Mouse (Mus musculus): ENCODE measurements around the gene Aqp6. TPM values are rescaled to one million over a fixed set of nuclear protein-coding genes. Genes with fewer than 3 reads are reported as not detected.

Gene Aqp6
- not detected in 2 replicates for polyA plus RNA-seq (2014; fragmentation: Nextera tagmentation; extraction: Ambion mirVana)

DNA sequence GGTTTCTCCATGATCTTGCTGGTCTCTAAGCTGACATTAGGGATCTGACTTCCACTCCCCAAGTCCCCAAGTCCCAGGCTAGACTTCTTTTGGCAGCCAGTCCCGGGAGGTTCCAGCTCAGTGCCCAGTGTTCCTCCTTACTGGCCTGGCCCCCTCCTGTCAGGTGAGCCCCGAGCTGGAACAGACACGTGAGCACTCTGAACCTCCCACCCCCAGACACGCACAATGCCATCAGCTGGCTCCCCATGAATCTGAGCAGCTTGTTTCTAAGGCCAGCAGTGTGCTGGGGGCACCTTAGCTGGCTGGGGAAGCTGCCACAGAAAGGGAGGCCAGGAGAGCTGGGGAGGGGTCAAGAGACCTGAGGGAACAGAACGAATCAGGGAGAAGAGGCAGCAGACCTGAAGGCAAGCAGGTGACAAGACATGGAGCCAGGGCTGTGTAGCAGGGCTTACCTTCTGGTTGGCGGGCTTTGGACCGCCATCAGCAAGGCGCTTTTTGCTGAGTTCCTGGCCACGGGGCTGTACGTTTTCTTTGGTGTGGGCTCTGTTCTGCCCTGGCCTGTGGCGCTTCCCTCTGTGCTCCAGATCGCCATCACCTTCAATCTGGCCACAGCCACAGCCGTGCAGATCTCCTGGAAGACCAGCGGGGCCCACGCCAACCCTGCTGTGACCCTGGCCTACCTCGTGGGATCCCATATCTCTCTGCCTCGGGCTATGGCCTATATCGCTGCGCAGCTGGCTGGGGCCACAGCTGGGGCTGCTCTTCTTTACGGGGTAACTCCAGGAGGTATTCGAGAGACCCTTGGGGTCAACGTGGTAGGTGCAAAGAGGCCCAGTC lies at the start of gene Aqp6:
Gene Aqp6, plus strand, starts transcription at position 415 of the 837 bp plus-strand sequence.
- 65% methylated on average over 22 of the region's 22 CpGs for WGBS
- H3K4me2 ChIP-seq (ENCODE audit: low read length) = no peak within 1 kb of the TSS
- no peaks in the 10 kb centered on the region for H3K36me3 ChIP-seq (ENCODE audit: control insufficient read depth, insufficient read depth, low read length)
- ATAC-seq (replicated peaks; ENCODE audit: low FRiP score, low TSS enrichment, low read depth) (no peak), DNase-seq (ENCODE audit: low spot score) (no peak)
- no peak within 1 kb of the TSS for H3K4me3 ChIP-seq (ENCODE audit: low read depth, low read length)
- H3K4me1 ChIP-seq (replicated peaks; ENCODE audit: control insufficient read depth, insufficient read depth, low read length) = 0 out of 2 replicates have a peak, but pooled peaks cover 4% of the 10 kb centered on the region
- no peak within 1 kb of the TSS for H3K27ac ChIP-seq (ENCODE audit: low read depth)
- no peak within 1 kb of the TSS for H3K9ac ChIP-seq (ENCODE audit: low read length)
- peaks cover 31% of the 10 kb centered on the region for H3K27me3 ChIP-seq (replicated peaks; ENCODE audit: control insufficient read depth, insufficient read depth, low read length)
- H3K9me3 ChIP-seq (ENCODE audit: control insufficient read depth, low read length) = no peaks in the 10 kb centered on the region

- WGBS = 45% methylated on average over 6 of the region's 6 CpGs
- no peak for DNase-seq (ENCODE audit: low spot score)
- Histone ChIP-seq H3K36me3 (ENCODE audit: control insufficient read depth, insufficient read depth, low read length) (no peaks in the 10 kb centered on the region), H3K4me1 (replicated peaks; ENCODE audit: control insufficient read depth, insufficient read depth, low read length) (no peaks in the 10 kb centered on the region), H3K9ac (ENCODE audit: low read length) (no peak overlapping the region), H3K9me3 (ENCODE audit: control insufficient read depth, low read length) (no peaks in the 10 kb centered on the region), H3K27ac (ENCODE audit: low read depth) (no peak overlapping the region), H3K27me3 (replicated peaks; ENCODE audit: control insufficient read depth, insufficient read depth, low read length) (no peaks in the 10 kb centered on the region), H3K4me3 (ENCODE audit: low read depth, low read length) (no peak overlapping the region), H3K4me2 (ENCODE audit: low read length) (no peak overlapping the region)
- ATAC-seq (replicated peaks; ENCODE audit: low FRiP score, low TSS enrichment, low read depth) = no peak
Measured at GRCm38 (mm10) chr15:99553767-99554166, 47.4 kb upstream of the Aqp6 start.

- DNase-seq (ENCODE audit: low spot score) (no peak), ATAC-seq (replicated peaks; ENCODE audit: low FRiP score, low TSS enrichment, low read depth) (no peak)
- 89% methylated on average over 1 of the region's 1 CpGs for WGBS
- Histone ChIP-seq H3K36me3 (ENCODE audit: control insufficient read depth, insufficient read depth, low read length) (no peaks in the 10 kb centered on the region), H3K9ac (ENCODE audit: low read length) (no peak overlapping the region), H3K4me2 (ENCODE audit: low read length) (no peak overlapping the region), H3K27me3 (replicated peaks; ENCODE audit: control insufficient read depth, insufficient read depth, low read length) (no peaks in the 10 kb centered on the region), H3K27ac (ENCODE audit: low read depth) (no peak overlapping the region), H3K9me3 (ENCODE audit: control insufficient read depth, low read length) (no peaks in the 10 kb centered on the region), H3K4me1 (replicated peaks; ENCODE audit: control insufficient read depth, insufficient read depth, low read length) (no peaks in the 10 kb centered on the region), H3K4me3 (ENCODE audit: low read depth, low read length) (no peak overlapping the region)
Measured at GRCm38 (mm10) chr15:99558947-99559346, 42.3 kb upstream of the Aqp6 start.

DNA sequence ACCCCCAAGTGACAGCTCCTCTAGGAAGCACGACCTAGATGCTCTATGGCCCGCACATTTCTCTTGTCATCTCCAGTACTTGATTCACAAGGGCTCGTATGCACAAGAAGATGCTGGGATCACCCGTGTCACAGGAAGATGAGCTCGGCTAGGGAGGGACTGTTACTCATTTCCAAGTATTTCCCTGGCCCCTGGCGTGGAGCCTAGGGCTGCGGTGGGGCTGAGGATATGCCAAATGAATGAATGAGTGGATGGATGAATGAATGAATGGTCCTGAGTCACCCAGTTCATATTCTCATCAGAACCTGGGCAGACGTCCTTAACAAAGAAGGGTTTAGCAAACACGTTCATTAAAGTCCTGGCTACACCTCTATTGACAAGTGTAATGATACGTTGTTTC lies 41.0 kb upstream of the Aqp6 start:
- H3K27ac ChIP-seq (ENCODE audit: low read depth) = no peak overlapping the region
- H3K4me3 ChIP-seq (ENCODE audit: low read depth, low read length) = no peak overlapping the region
- no peaks in the 10 kb centered on the region for H3K36me3 ChIP-seq (ENCODE audit: control insufficient read depth, insufficient read depth, low read length)
- ATAC-seq (replicated peaks; ENCODE audit: low FRiP score, low TSS enrichment, low read depth) = no peak
- no peaks in the 10 kb centered on the region for H3K9me3 ChIP-seq (ENCODE audit: control insufficient read depth, low read length)
- no peak for DNase-seq (ENCODE audit: low spot score)
- H3K9ac ChIP-seq (ENCODE audit: low read length) = no peak overlapping the region
- 64% methylated on average over 10 of the region's 10 CpGs for WGBS
- no peaks in the 10 kb centered on the region for H3K4me1 ChIP-seq (replicated peaks; ENCODE audit: control insufficient read depth, insufficient read depth, low read length)
- no peaks in the 10 kb centered on the region for H3K27me3 ChIP-seq (replicated peaks; ENCODE audit: control insufficient read depth, insufficient read depth, low read length)
- no peak overlapping the region for H3K4me2 ChIP-seq (ENCODE audit: low read length)

DNA sequence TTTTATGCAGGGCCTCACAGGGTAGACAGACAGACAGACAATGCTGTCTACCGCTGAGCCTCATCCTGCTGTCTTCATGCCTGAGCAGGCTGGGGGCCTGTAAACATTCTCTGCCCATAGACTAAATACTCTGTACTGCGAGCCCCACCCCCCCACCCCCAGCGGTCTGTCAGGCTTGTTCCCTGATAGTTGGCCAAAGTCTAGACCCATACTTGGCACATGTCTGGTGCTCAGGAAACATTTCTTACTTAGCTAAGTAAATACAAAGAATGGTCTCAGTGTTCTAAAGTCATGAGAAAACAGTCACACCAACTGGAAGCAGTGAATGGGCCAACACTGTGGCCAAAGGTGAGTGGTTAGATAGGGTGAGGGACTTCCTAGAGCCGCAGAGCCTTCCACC lies 33.8 kb upstream of the Aqp6 start:
- H3K9me3 ChIP-seq (ENCODE audit: control insufficient read depth, low read length) = no peaks in the 10 kb centered on the region
- WGBS = 59% methylated on average over 4 of the region's 4 CpGs
- no peaks in the 10 kb centered on the region for H3K4me1 ChIP-seq (replicated peaks; ENCODE audit: control insufficient read depth, insufficient read depth, low read length)
- H3K27me3 ChIP-seq (replicated peaks; ENCODE audit: control insufficient read depth, insufficient read depth, low read length) = 0 out of 2 replicates have a peak, but pooled peaks cover 3% of the 10 kb centered on the region
- H3K4me2 ChIP-seq (ENCODE audit: low read length) = no peak overlapping the region
- ATAC-seq (replicated peaks; ENCODE audit: low FRiP score, low TSS enrichment, low read depth) = no peak
- H3K27ac ChIP-seq (ENCODE audit: low read depth) = no peak overlapping the region
- H3K9ac ChIP-seq (ENCODE audit: low read length) = no peak overlapping the region
- no peaks in the 10 kb centered on the region for H3K36me3 ChIP-seq (ENCODE audit: control insufficient read depth, insufficient read depth, low read length)
- H3K4me3 ChIP-seq (ENCODE audit: low read depth, low read length) = no peak overlapping the region
- no peak for DNase-seq (ENCODE audit: low spot score)

DNA sequence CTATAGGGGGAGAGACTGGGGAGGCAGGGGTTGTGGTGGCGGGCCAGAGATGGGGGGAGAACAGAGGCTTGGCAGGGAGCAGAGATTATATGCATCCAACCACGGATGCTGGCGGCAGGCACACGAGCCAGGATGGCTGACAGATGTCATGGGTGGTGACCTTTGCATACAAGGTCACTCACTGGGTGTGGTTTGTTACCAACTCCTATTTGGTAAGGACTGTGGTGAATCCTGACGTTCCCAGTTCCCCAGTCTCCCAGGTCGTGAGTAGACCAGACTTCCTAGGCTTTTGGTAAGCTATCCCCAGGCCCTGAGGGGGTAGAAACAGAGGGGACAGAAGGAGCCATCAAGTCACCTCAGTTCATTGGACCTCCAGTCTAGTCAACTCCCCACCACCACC lies 32.5 kb upstream of the Aqp6 start:
- 62% methylated on average over 6 of the region's 6 CpGs for WGBS
- Histone ChIP-seq H3K9me3 (ENCODE audit: control insufficient read depth, low read length) (no peaks in the 10 kb centered on the region), H3K27ac (ENCODE audit: low read depth) (no peak overlapping the region), H3K4me2 (ENCODE audit: low read length) (no peak overlapping the region), H3K9ac (ENCODE audit: low read length) (no peak overlapping the region), H3K4me3 (ENCODE audit: low read depth, low read length) (no peak overlapping the region), H3K36me3 (ENCODE audit: control insufficient read depth, insufficient read depth, low read length) (no peaks in the 10 kb centered on the region), H3K4me1 (replicated peaks; ENCODE audit: control insufficient read depth, insufficient read depth, low read length) (no peaks in the 10 kb centered on the region), H3K27me3 (replicated peaks; ENCODE audit: control insufficient read depth, insufficient read depth, low read length) (0 out of 2 replicates have a peak, but pooled peaks cover 3% of the 10 kb centered on the region)
- ATAC-seq (replicated peaks; ENCODE audit: low FRiP score, low TSS enrichment, low read depth) = no peak
- DNase-seq (ENCODE audit: low spot score) = no peak

GRCm38 (mm10) chr15:99569123-99569522 lies 32.1 kb upstream of the Aqp6 start:
- H3K4me1 ChIP-seq (replicated peaks; ENCODE audit: control insufficient read depth, insufficient read depth, low read length) = no peaks in the 10 kb centered on the region
- no peak overlapping the region for H3K4me3 ChIP-seq (ENCODE audit: low read depth, low read length)
- no peak overlapping the region for H3K9ac ChIP-seq (ENCODE audit: low read length)
- H3K4me2 ChIP-seq (ENCODE audit: low read length) = no peak overlapping the region
- DNase-seq (ENCODE audit: low spot score) = no peak
- no peaks in the 10 kb centered on the region for H3K9me3 ChIP-seq (ENCODE audit: control insufficient read depth, low read length)
- H3K27me3 ChIP-seq (replicated peaks; ENCODE audit: control insufficient read depth, insufficient read depth, low read length) = 0 out of 2 replicates have a peak, but pooled peaks cover 3% of the 10 kb centered on the region
- H3K36me3 ChIP-seq (ENCODE audit: control insufficient read depth, insufficient read depth, low read length) = no peaks in the 10 kb centered on the region
- ATAC-seq (replicated peaks; ENCODE audit: low FRiP score, low TSS enrichment, low read depth) = no peak
- no peak overlapping the region for H3K27ac ChIP-seq (ENCODE audit: low read depth)
- WGBS = 76% methylated on average over 10 of the region's 10 CpGs

GRCm38 (mm10) chr15:99578802-99579485 lies 22.3 kb upstream of the Aqp6 start, which contains the start of gene Aqp2:
Gene Aqp2 (plus strand): TSS chr15:99579055.
- no peak within 1 kb of the TSS for H3K4me3 ChIP-seq (ENCODE audit: low read depth, low read length)
- peaks cover 62% of the 10 kb centered on the region for H3K27me3 ChIP-seq (replicated peaks; ENCODE audit: control insufficient read depth, insufficient read depth, low read length)
- H3K36me3 ChIP-seq (ENCODE audit: control insufficient read depth, insufficient read depth, low read length) = no peaks in the 10 kb centered on the region
- no peaks in the 10 kb centered on the region for H3K9me3 ChIP-seq (ENCODE audit: control insufficient read depth, low read length)
- no peak within 1 kb of the TSS for H3K9ac ChIP-seq (ENCODE audit: low read length)
- no peak within 1 kb of the TSS for H3K4me2 ChIP-seq (ENCODE audit: low read length)
- no peak for DNase-seq (ENCODE audit: low spot score)
- WGBS = 80% methylated on average over 26 of the region's 26 CpGs
- H3K27ac ChIP-seq (ENCODE audit: low read depth) = no peak within 1 kb of the TSS
- ATAC-seq (replicated peaks; ENCODE audit: low FRiP score, low TSS enrichment, low read depth) = no peak
- no peaks in the 10 kb centered on the region; the same call in 1 of the 2 replicates for H3K4me1 ChIP-seq (replicated peaks; ENCODE audit: control insufficient read depth, insufficient read depth, low read length)

Measured in intestine, embryonic 14.5 days (tissue).